Mouse (Mus musculus): ENCODE measurements around the gene Becn1.

DNA sequence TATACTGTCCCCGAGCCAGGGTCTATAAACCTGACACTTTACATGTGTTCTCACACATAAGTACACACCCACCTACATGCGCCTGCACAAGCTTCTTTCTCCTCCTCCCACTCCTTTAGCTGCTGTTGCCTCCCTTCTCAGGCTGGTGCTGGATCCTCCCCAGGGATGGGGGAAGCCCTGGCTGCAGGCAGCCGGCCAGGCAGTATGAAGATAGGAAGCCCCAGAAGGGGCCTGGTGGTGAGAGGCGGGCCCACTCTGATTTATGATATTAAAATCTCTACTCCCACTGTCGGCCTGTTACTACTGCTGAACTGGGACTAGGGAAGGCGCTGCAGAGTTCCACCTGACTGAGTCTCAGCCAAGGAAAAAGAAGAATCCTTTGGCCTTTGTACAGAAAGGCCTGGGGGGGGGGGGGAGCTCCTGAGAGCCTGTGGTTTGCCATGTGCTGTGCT lies 42.8 kb downstream of the Becn1 start:
- TF ChIP-seq TCF3 (IDR thresholded peaks at IDR 0.05; ENCODE audit: insufficient read length, low read depth) (no peak), TCF12 (IDR thresholded peaks at IDR 0.05; ENCODE audit: insufficient read depth, poor library complexity, severe bottlenecking) (no peak), MYOG (IDR thresholded peaks at IDR 0.05; ENCODE audit: control insufficient read depth in 1 of 3, insufficient read depth in 1 of 3, insufficient read length in 2 of 3, low read depth in 2 of 3) (no peak), SRF (IDR thresholded peaks at IDR 0.05; ENCODE audit: control insufficient read depth, insufficient read length, low read depth) (no peak), POLR2A (IDR thresholded peaks at IDR 0.05; ENCODE audit: insufficient read length, low read depth) (no peak), REST (IDR thresholded peaks at IDR 0.05; ENCODE audit: insufficient read depth, insufficient read length) (no peak), USF1 (IDR thresholded peaks at IDR 0.05; ENCODE audit: low read depth) (no peak), MAX (IDR thresholded peaks at IDR 0.05; ENCODE audit: low read depth) (no peak), POLR2AphosphoS2 (IDR thresholded peaks at IDR 0.05; ENCODE audit: insufficient read length, low read depth) (no peak), CEBPB (IDR thresholded peaks at IDR 0.05; ENCODE audit: insufficient read depth, poor library complexity, severe bottlenecking) (no peak)

Data from myocyte (in vitro differentiated cells).